Mouse (Mus musculus) ES-Bruce4 (cell line): Measurements from ENCODE around the gene Timm50. TPM values are rescaled to one million over a fixed set of nuclear protein-coding genes. Genes with fewer than 3 reads are reported as not detected.

Experiments used
- H3K27ac ChIP-seq: 2 replicates; pipeline ENCODE4 v1.5.1; 2012; ENCODE audit warnings: low read length, inconsistent platforms; ENCODE audit not compliant: insufficient read depth
- H3K27me3 ChIP-seq: 2 replicates; pipeline ENCODE4 v1.6.1; 2012; ENCODE audit warnings: mild to moderate bottlenecking, low read length, inconsistent platforms; ENCODE audit not compliant: control insufficient read depth, poor library complexity, insufficient read depth, severe bottlenecking
- H3K36me3 ChIP-seq: 2 replicates; pipeline ENCODE4 v1.6.1; 2012; ENCODE audit warnings: inconsistent platforms, mild to moderate bottlenecking, low read length, moderate library complexity; ENCODE audit not compliant: control insufficient read depth, poor library complexity, insufficient read depth, severe bottlenecking
- H3K4me1 ChIP-seq: one replicate; pipeline ENCODE4 v1.8.1; 2011; ENCODE audit warnings: low read length; ENCODE audit not compliant: control insufficient read depth, insufficient read depth
- H3K4me3 ChIP-seq: 2 replicates; pipeline ENCODE4 v1.5.1; 2011; ENCODE audit warnings: low read depth, mild to moderate bottlenecking, low read length
- H3K9ac ChIP-seq: 2 replicates; pipeline ENCODE4 v1.6.1; 2012; ENCODE audit warnings: low read depth, mild to moderate bottlenecking, inconsistent platforms; ENCODE audit not compliant: poor library complexity, severe bottlenecking
- H3K9me3 ChIP-seq: replicated peaks from 2 replicates; pipeline ENCODE4 v1.6.1; 2012; ENCODE audit warnings: mild to moderate bottlenecking, low read length, inconsistent platforms; ENCODE audit not compliant: control insufficient read depth, poor library complexity, insufficient read depth, severe bottlenecking
- CTCF ChIP-seq: IDR thresholded peaks from one replicate; pipeline ENCODE4 v1.8.1; 2011; ENCODE audit warnings: low read depth, low read length
- EP300 ChIP-seq: IDR thresholded peaks from 2 replicates; pipeline ENCODE4 v1.6.1; 2011; ENCODE audit warnings: low read depth, low read length; ENCODE audit not compliant: insufficient read depth
- POLR2A ChIP-seq: IDR thresholded peaks from one replicate; pipeline ENCODE4 v1.8.1; 2011; ENCODE audit warnings: low read length; ENCODE audit not compliant: insufficient read depth
- polyA plus RNA-seq: library from polyadenylated mRNA; stranded (reverse); fragments of >200 nt; gene quantifications from 2 replicates; pipeline ENCODE4 v1.2.4, GENCODE M21; 2011; ENCODE audit warnings: low read depth; ENCODE audit not compliant: missing spikeins, insufficient read depth, insufficient read length

The Timm50 gene
- polyA plus RNA-seq, 1 experiment = 70.5 TPM

GRCm38 (mm10) chr7:28335471-28335870, 23.6 kb upstream of the Timm50 start:
- Histone ChIP-seq H3K9ac (no peak overlapping the region), H3K36me3 (peaks cover 14% of the 10 kb centered on the region)
- no peak for TF ChIP-seq CTCF
- TF ChIP-seq POLR2A = no peak
- no peak for TF ChIP-seq EP300

DNA sequence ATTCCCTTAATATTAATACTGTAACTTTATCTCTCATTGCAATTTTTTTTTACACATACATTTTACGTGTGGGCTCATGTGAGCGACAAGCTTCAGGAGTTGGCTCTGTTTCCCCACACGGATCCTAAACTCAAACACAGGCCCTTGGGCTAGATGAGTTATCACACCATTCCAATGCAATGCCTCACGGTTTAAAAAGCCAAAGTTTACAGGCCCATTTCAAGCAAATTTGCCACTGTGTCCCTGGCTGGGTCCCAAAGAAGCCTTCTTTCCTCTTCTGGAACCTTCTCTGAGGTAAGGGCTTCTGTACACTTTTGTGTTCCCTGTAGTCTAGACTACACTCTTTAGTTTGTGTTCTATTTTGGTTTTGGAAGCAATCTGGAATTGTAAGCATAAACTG, 22.7 kb upstream of the Timm50 start:
- TF ChIP-seq CTCF = no peak
- H3K4me3 ChIP-seq = no peak overlapping the region
- H3K27ac ChIP-seq = no peak overlapping the region
- H3K36me3 ChIP-seq = peaks cover 22% of the 10 kb centered on the region
- H3K9me3 ChIP-seq = no peaks in the 10 kb centered on the region
- no peak overlapping the region for H3K9ac ChIP-seq
- no peaks in the 10 kb centered on the region for H3K27me3 ChIP-seq
- no peaks in the 10 kb centered on the region for H3K4me1 ChIP-seq

More at GRCm38 (mm10) chr7:28335471-28335870, 23.6 kb upstream of the Timm50 start:
- no peaks in the 10 kb centered on the region for H3K4me1 ChIP-seq
- no peak overlapping the region for H3K27ac ChIP-seq
- no peak overlapping the region for H3K4me3 ChIP-seq
- H3K27me3 ChIP-seq = no peaks in the 10 kb centered on the region
- H3K9me3 ChIP-seq = no peaks in the 10 kb centered on the region

GRCm38 (mm10) chr7:28328260-28328659, 16.4 kb upstream of the Timm50 start:
- Histone ChIP-seq H3K27ac (no peak overlapping the region), H3K9me3 (no peaks in the 10 kb centered on the region), H3K9ac (no peak overlapping the region), H3K36me3 (peaks cover 74% of the 10 kb centered on the region), H3K27me3 (no peaks in the 10 kb centered on the region), H3K4me3 (no peak overlapping the region), H3K4me1 (no peaks in the 10 kb centered on the region)
- TF ChIP-seq CTCF (no peak), EP300 (no peak), POLR2A (no peak)

DNA sequence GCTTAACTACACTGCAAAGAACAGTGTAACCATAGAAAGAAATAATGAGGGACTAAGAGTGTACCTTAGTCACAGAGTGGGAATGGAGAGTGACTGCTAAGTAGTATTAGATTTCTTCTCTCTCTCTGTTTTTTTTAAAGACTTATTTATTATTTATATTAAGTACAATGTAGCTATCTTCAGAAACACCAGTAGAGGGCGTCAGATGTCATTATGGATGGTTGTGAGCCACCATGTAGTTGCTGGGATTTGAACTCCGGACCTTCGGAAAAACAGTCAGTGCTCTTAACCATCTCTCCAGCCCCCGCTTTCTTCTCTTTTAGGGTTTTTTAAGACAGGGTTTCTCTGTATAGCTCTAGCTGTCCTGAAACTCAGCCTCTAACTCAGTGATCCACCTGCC, 14.6 kb upstream of the Timm50 start:
- no peaks in the 10 kb centered on the region for H3K27me3 ChIP-seq
- no peaks in the 10 kb centered on the region for H3K4me1 ChIP-seq
- H3K9me3 ChIP-seq = no peaks in the 10 kb centered on the region
- no peak for TF ChIP-seq CTCF
- TF ChIP-seq EP300 = no peak
- no peak for TF ChIP-seq POLR2A
- no peak overlapping the region for H3K9ac ChIP-seq
- H3K27ac ChIP-seq = no peak overlapping the region
- H3K4me3 ChIP-seq = no peak overlapping the region
- peaks cover 88% of the 10 kb centered on the region for H3K36me3 ChIP-seq

GRCm38 (mm10) chr7:28325293-28325692, 13.4 kb upstream of the Timm50 start:
- H3K9ac ChIP-seq = no peak overlapping the region
- H3K36me3 ChIP-seq = peaks cover 80% of the 10 kb centered on the region
- H3K4me1 ChIP-seq = no peaks in the 10 kb centered on the region
- TF ChIP-seq CTCF (no peak), POLR2A (no peak), EP300 (no peak)
- H3K4me3 ChIP-seq = no peak overlapping the region
- no peaks in the 10 kb centered on the region for H3K27me3 ChIP-seq
- H3K27ac ChIP-seq = no peak overlapping the region
- H3K9me3 ChIP-seq = no peaks in the 10 kb centered on the region

DNA sequence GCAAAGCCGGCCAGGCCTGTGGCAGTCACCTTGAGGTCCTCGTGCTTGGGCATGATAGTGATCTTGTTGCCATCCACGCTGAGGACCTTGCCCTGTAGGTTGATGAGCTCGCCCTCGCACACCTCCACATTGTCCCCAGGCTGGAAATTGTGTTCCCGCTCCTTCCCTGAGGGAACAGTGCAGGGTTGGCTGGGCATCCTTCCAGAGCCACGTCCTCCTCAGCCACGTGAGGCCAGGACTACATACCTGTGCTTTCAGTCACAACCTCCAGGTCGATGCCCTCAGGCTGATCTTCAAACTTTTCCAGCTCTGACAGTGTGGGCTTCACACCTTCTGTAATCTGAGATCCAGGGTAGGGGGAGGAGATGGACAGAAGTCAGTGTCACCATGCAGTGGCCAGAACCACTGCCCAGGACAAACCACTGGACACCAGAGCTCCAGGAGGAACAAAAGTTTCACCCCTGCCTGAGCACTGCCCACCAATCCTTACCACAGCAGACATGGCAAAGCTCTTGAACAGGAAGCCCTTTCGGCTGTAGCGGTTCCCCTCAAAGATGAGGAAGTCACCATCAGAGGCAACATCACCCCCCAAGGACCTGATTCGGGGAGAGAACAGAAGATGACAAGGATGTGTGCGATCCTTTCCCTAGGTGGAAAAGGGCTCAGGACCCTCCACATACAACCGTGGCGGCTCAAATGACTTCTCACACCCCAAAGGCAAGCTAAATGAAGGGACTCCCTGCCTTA, 10.3 kb upstream of the Timm50 start:
- Histone ChIP-seq H3K4me1 (no peaks in the 10 kb centered on the region), H3K27ac (no peak overlapping the region), H3K27me3 (no peaks in the 10 kb centered on the region), H3K9me3 (no peaks in the 10 kb centered on the region), H3K9ac (no peak overlapping the region), H3K4me3 (no peak overlapping the region), H3K36me3 (peaks cover 81% of the 10 kb centered on the region)
- TF ChIP-seq EP300 (no peak), POLR2A (no peak), CTCF (no peak)
